Mouse (Mus musculus) kidney, embryonic 16.5 days (tissue): ENCODE measurements at regions not wholly inside any gene's neighbourhood (a gene's known extent, or its start where the extent isn't known, plus 50 kb on each side); places are given as distances from the start of the nearest gene placed in this dataset.

ENCODE experiments used
- ATAC-seq: fragments of 200-750 bp; cut with Nextera tagmentation; 2 replicates; pipeline ENCODE4 v1.8.0; 2017; ENCODE audit warnings: moderate TSS enrichment; ENCODE audit not compliant: low FRiP score, low TSS enrichment
- H3K27ac ChIP-seq: fragments of 300-500 bp; sonication (generic); 2 replicates; pipeline ENCODE4 v1.5.1; 2014; ENCODE audit warnings: low read length
- H3K27me3 ChIP-seq: fragments of 300-500 bp; sonication (generic); 2 replicates; pipeline ENCODE4 v1.6.1; 2014; ENCODE audit warnings: low read length, control low read depth, mixed read lengths; ENCODE audit not compliant: insufficient read depth
- H3K36me3 ChIP-seq: fragments of 300-500 bp; sonication (generic); 2 replicates; pipeline ENCODE4 v1.6.1; 2014; ENCODE audit warnings: low read length, control low read depth, mixed read lengths; ENCODE audit not compliant: insufficient read depth
- H3K4me1 ChIP-seq: fragments of 300-500 bp; sonication (generic); 2 replicates; pipeline ENCODE4 v1.6.1; 2014; ENCODE audit warnings: low read length, control low read depth, mixed read lengths; ENCODE audit not compliant: insufficient read depth
- H3K4me2 ChIP-seq: fragments of 300-500 bp; sonication (generic); replicated peaks from 2 replicates; pipeline ENCODE4 v1.6.1; 2014; ENCODE audit warnings: low read depth, low read length
- H3K4me3 ChIP-seq: fragments of 300-500 bp; sonication (generic); 2 replicates; pipeline ENCODE4 v1.5.1; 2014; ENCODE audit warnings: mild to moderate bottlenecking, low read length
- H3K9ac ChIP-seq: fragments of 300-500 bp; sonication (generic); replicated peaks from 2 replicates; pipeline ENCODE4 v1.6.1; 2014; ENCODE audit warnings: low read length
- H3K9me3 ChIP-seq: fragments of 300-500 bp; sonication (generic); 2 replicates; pipeline ENCODE4 v1.6.1; 2016; ENCODE audit warnings: low read length, control low read depth
- WGBS: fragments of 180-500 bp; shearing (Covaris S2); extraction: QIAGEN DNeasy Blood & Tissue Kit; methylation state at CpG from one replicate; pipeline ENCODE4 v1.1.7; 2014; 5-methylcytosine and 5-hydroxymethylcytosine counted together

GRCm38 (mm10) chr4:87669480-87669879, 363.7 kb downstream of the Mllt3 start:
- no peak for ATAC-seq
- Histone ChIP-seq H3K4me3 (no peak overlapping the region), H3K9me3 (no peaks in the 10 kb centered on the region), H3K9ac (no peak overlapping the region), H3K4me2 (no peak overlapping the region), H3K36me3 (no peaks in the 10 kb centered on the region), H3K4me1 (no peaks in the 10 kb centered on the region), H3K27ac (no peak overlapping the region), H3K27me3 (no peaks in the 10 kb centered on the region)
- 78% methylated on average over 1 of the region's 1 CpGs for WGBS

GRCm38 (mm10) chr4:87668314-87668713, 364.9 kb downstream of the Mllt3 start:
- no peaks in the 10 kb centered on the region for H3K9me3 ChIP-seq
- H3K4me1 ChIP-seq = no peaks in the 10 kb centered on the region
- WGBS = 38% methylated on average over 3 of the region's 3 CpGs
- H3K9ac ChIP-seq = no peak overlapping the region
- no peaks in the 10 kb centered on the region for H3K36me3 ChIP-seq
- H3K4me3 ChIP-seq = no peak overlapping the region
- H3K27ac ChIP-seq = no peak overlapping the region
- no peak for ATAC-seq
- H3K4me2 ChIP-seq = no peak overlapping the region
- H3K27me3 ChIP-seq = no peaks in the 10 kb centered on the region

- H3K27me3 ChIP-seq = no peaks in the 10 kb centered on the region
- H3K27ac ChIP-seq = no peak overlapping the region
- no peaks in the 10 kb centered on the region for H3K9me3 ChIP-seq
- no peak overlapping the region for H3K4me3 ChIP-seq
- no peak overlapping the region for H3K4me2 ChIP-seq
- H3K36me3 ChIP-seq = no peaks in the 10 kb centered on the region
- no peak overlapping the region for H3K9ac ChIP-seq
- ATAC-seq = no peak
- WGBS = 54% methylated on average over 5 of the region's 5 CpGs
- no peaks in the 10 kb centered on the region for H3K4me1 ChIP-seq
Observed at GRCm38 (mm10) chr4:87667556-87668154, 365.5 kb downstream of the Mllt3 start.

GRCm38 (mm10) chr4:87665149-87665548, 368.0 kb downstream of the Mllt3 start:
- Histone ChIP-seq H3K4me2 (no peak overlapping the region), H3K27ac (no peak overlapping the region), H3K27me3 (no peaks in the 10 kb centered on the region), H3K9me3 (no peaks in the 10 kb centered on the region), H3K36me3 (no peaks in the 10 kb centered on the region), H3K4me1 (no peaks in the 10 kb centered on the region), H3K4me3 (no peak overlapping the region), H3K9ac (no peak overlapping the region)
- no peak for ATAC-seq
- 74% methylated on average over 6 of the region's 6 CpGs for WGBS

- 86% methylated on average over 2 of the region's 2 CpGs for WGBS
- Histone ChIP-seq H3K9ac (no peak overlapping the region), H3K27ac (no peak overlapping the region), H3K4me3 (no peak overlapping the region), H3K4me1 (peaks cover 10% of the 10 kb centered on the region), H3K36me3 (no peaks in the 10 kb centered on the region), H3K27me3 (no peaks in the 10 kb centered on the region), H3K9me3 (no peaks in the 10 kb centered on the region), H3K4me2 (no peak overlapping the region)
- no peak for ATAC-seq
Observed at GRCm38 (mm10) chr4:87662876-87663275, 370.3 kb downstream of the Mllt3 start.

- ATAC-seq = no peak
- Histone ChIP-seq H3K4me2 (no peak overlapping the region), H3K9me3 (no peaks in the 10 kb centered on the region), H3K4me1 (peaks cover 25% of the 10 kb centered on the region), H3K27ac (0 out of 2 replicates have a peak overlapping the region, but pooled peaks have one; percentile 11), H3K27me3 (0 out of 2 replicates have a peak, but pooled peaks cover 3% of the 10 kb centered on the region), H3K9ac (no peak overlapping the region), H3K36me3 (no peaks in the 10 kb centered on the region), H3K4me3 (no peak overlapping the region)
- 30% methylated on average over 4 of the region's 4 CpGs for WGBS
Observed at GRCm38 (mm10) chr4:87658316-87658715, 374.8 kb downstream of the Mllt3 start.

GRCm38 (mm10) chr4:87657855-87658254, 375.3 kb downstream of the Mllt3 start:
- H3K4me3 ChIP-seq = no peak overlapping the region
- 0 out of 2 replicates have a peak, but pooled peaks cover 3% of the 10 kb centered on the region for H3K27me3 ChIP-seq
- H3K27ac ChIP-seq = no peak overlapping the region
- 28% methylated on average over 2 of the region's 2 CpGs for WGBS
- H3K4me1 ChIP-seq = peaks cover 25% of the 10 kb centered on the region
- ATAC-seq = no peak
- no peaks in the 10 kb centered on the region for H3K36me3 ChIP-seq
- H3K4me2 ChIP-seq = no peak overlapping the region
- H3K9ac ChIP-seq = no peak overlapping the region
- H3K9me3 ChIP-seq = no peaks in the 10 kb centered on the region

- 0 out of 2 replicates have a peak, but pooled peaks cover 3% of the 10 kb centered on the region for H3K27me3 ChIP-seq
- no peaks in the 10 kb centered on the region for H3K36me3 ChIP-seq
- 52% methylated on average over 5 of the region's 5 CpGs for WGBS
- H3K9ac ChIP-seq = no peak overlapping the region
- no peaks in the 10 kb centered on the region for H3K9me3 ChIP-seq
- H3K27ac ChIP-seq = no peak overlapping the region
- H3K4me1 ChIP-seq = peaks cover 30% of the 10 kb centered on the region
- no peak overlapping the region for H3K4me3 ChIP-seq
- ATAC-seq = peak; percentile 85
- no peak overlapping the region for H3K4me2 ChIP-seq
Observed at GRCm38 (mm10) chr4:87653440-87654165, 379.6 kb downstream of the Mllt3 start.

- 0 out of 2 replicates have a peak, but pooled peaks cover 3% of the 10 kb centered on the region for H3K27me3 ChIP-seq
- H3K36me3 ChIP-seq = no peaks in the 10 kb centered on the region
- peaks cover 26% of the 10 kb centered on the region for H3K4me1 ChIP-seq
- no peak overlapping the region for H3K9ac ChIP-seq
- H3K9me3 ChIP-seq = no peaks in the 10 kb centered on the region
- no peak overlapping the region for H3K27ac ChIP-seq
- no peak overlapping the region for H3K4me2 ChIP-seq
- H3K4me3 ChIP-seq = no peak overlapping the region
- 32% methylated on average over 8 of the region's 8 CpGs for WGBS
- no peak for ATAC-seq
Observed at GRCm38 (mm10) chr4:87652314-87652934, 380.7 kb downstream of the Mllt3 start.

GRCm38 (mm10) chr4:87651275-87651674, 381.9 kb downstream of the Mllt3 start:
- Histone ChIP-seq H3K27me3 (0 out of 2 replicates have a peak, but pooled peaks cover 3% of the 10 kb centered on the region), H3K36me3 (no peaks in the 10 kb centered on the region), H3K4me1 (peaks cover 25% of the 10 kb centered on the region), H3K9ac (no peak overlapping the region), H3K4me2 (no peak overlapping the region), H3K9me3 (no peaks in the 10 kb centered on the region), H3K4me3 (no peak overlapping the region), H3K27ac (no peak overlapping the region)
- 87% methylated on average over 3 of the region's 3 CpGs for WGBS
- no peak for ATAC-seq
